In the genomic region with DNA sequence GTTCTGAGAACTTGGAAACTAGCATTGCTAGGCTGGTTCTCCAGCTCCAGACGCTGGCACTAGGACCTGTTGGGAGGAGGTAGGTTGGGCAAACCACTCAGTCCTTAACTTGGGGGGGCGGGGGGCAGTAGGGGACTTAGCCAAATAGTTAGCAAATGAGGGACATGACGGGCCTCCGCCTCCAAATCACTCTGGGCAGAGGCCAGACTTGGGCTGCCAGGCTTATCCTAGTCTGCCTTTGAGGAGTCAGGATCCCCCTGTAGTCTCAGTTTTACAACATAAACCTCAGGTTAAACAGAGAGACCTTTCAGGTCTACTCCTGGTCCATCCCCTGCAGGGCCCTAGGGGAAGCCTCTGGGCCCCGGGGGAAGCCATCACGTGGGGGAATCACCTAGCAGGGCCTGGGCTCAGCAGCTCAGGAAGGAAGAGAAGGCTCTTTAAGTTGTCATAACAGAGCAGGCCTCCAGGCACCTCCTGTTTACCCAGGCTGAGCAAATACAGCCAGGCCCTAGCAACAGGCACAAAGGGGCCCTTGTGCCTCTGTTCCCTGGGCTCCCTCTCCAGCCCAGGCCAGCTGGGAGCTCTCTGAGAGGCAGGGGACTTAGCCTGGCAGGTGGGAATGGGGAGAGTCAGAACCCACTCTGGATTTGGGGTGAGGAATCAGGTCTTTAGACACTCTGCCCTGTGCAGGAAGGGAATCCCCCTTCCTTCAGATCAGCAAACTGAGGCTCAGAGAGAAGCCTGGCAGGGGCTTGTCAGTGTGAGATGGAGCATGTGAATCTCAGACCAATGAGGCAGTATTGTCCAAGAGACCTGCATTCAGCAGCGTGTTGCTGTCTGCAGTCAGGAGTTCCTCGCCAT, we compare ENCODE assay signal across 8 mouse cellular contexts.
DNase-seq lines count a peak whose midpoint lies in the region; ATAC-seq and TF ChIP-seq lines count a peak whose summit lies in the region.

No protein-coding gene starts in this region.

- H3K27me3 ChIP-seq in CH12.LX (replicated peaks): no peaks in the 10 kb centered on the region
- no peaks in the 10 kb centered on the region for H3K27me3 ChIP-seq in forebrain, embryonic 15.5 days
- no peaks in the 10 kb centered on the region for H3K27me3 ChIP-seq in intestine, embryonic 16.5 days (replicated peaks; ENCODE audit: control insufficient read depth, insufficient read depth, low read length)
- H3K27me3 ChIP-seq in stomach, embryonic 16.5 days (ENCODE audit: control insufficient read depth, insufficient read depth, low read length): no peaks in the 10 kb centered on the region

- TF ChIP-seq CTCF in CH12.LX (conservative IDR thresholded peaks at IDR 0.05 in 1 of 2, IDR thresholded peaks at IDR 0.05 in 1 of 2; ENCODE audit: low read depth in 2 of 2, low read length in 2 of 2): no peak

- DNase-seq in B cell, adult 2 months: peak; percentile 77 to 82
- peak; percentile 83 for DNase-seq in CH12.LX (ENCODE audit: extremely low read depth)
- DNase-seq in lung, postnatal 4 days: peak; percentile 72 to 86
- DNase-seq in gastrocnemius, postnatal 10 days: no peak
- no peak for DNase-seq in frontal cortex, postnatal 25 days (ENCODE audit: low spot score in 2 of 2)

- H3K9me3 ChIP-seq in CH12.LX (replicated peaks; ENCODE audit: low read length): no peaks in the 10 kb centered on the region
- no peaks in the 10 kb centered on the region for H3K9me3 ChIP-seq in forebrain, embryonic 15.5 days
- H3K9me3 ChIP-seq in intestine, embryonic 16.5 days (ENCODE audit: control insufficient read depth, low read length): no peaks in the 10 kb centered on the region
- H3K9me3 ChIP-seq in stomach, embryonic 16.5 days (replicated peaks; ENCODE audit: control insufficient read depth, low read length): 0 out of 2 replicates have a peak, but pooled peaks cover 3% of the 10 kb centered on the region

- WGBS in forebrain, embryonic 15.5 days: 39% methylated on average over 8 of the region's 8 CpGs
- 32% methylated on average over 8 of the region's 8 CpGs for WGBS in intestine, embryonic 16.5 days
- 39% methylated on average over 8 of the region's 8 CpGs for WGBS in stomach, embryonic 16.5 days

- H3K79me2 ChIP-seq in CH12.LX (replicated peaks; ENCODE audit: control insufficient read depth, extremely low read depth, insufficient read depth, poor library complexity, severe bottlenecking): no peaks in the 10 kb centered on the region

- dilution Hi-C loops in CH12.LX (cut with MboI; ENCODE audit: extremely low pct_ligation_motif_present, extremely low pct_unique_long_range_greater_than_20kb, low sequenced_read_pairs): no loop called here

- TF ChIP-seq RAD21 in CH12.LX (IDR thresholded peaks at IDR 0.05; ENCODE audit: low read depth, low read length): no peak; the same call in none of the 2 replicates

- H3K4me1 ChIP-seq in CH12.LX (ENCODE audit: control insufficient read depth in 1 of 2, insufficient read depth in 2 of 2): peaks cover 20 to 52% of the 10 kb centered on the region in 2 experiments
- peaks cover 30% of the 10 kb centered on the region for H3K4me1 ChIP-seq in forebrain, embryonic 15.5 days
- H3K4me1 ChIP-seq in intestine, embryonic 16.5 days (ENCODE audit: control insufficient read depth, insufficient read depth, low read length): peaks cover 40% of the 10 kb centered on the region
- H3K4me1 ChIP-seq in stomach, embryonic 16.5 days (ENCODE audit: control insufficient read depth, insufficient read depth, low read length): peaks cover 40% of the 10 kb centered on the region

- TF ChIP-seq EP300 in CH12.LX (IDR thresholded peaks at IDR 0.05; ENCODE audit: low read length): peak; percentile 52; the same call in 1 of the 2 replicates

- no peak overlapping the region for H3K4me3 ChIP-seq in CH12.LX (replicated peaks in 1 of 3; ENCODE audit: low read depth in 2 of 3, low read length in 2 of 3, poor library complexity in 1 of 3)
- H3K4me3 ChIP-seq in forebrain, embryonic 15.5 days: no peak overlapping the region
- H3K4me3 ChIP-seq in intestine, embryonic 16.5 days (ENCODE audit: low read length): no peak overlapping the region
- H3K4me3 ChIP-seq in stomach, embryonic 16.5 days (replicated peaks; ENCODE audit: low read length): no peak overlapping the region

- H3K27ac ChIP-seq in CH12.LX (ENCODE audit: insufficient read depth, low read depth): peak overlapping the region; percentile 27; the same call in 1 of the 2 replicates
- peak overlapping the region; percentile 74 for H3K27ac ChIP-seq in forebrain, embryonic 15.5 days (replicated peaks)
- peak overlapping the region; percentile 97 for H3K27ac ChIP-seq in intestine, embryonic 16.5 days (ENCODE audit: low read length)
- H3K27ac ChIP-seq in stomach, embryonic 16.5 days (ENCODE audit: low read length): peak overlapping the region; percentile 92

- peak; percentile 79 for ATAC-seq in forebrain, embryonic 15.5 days (replicated peaks)
- peak; percentile 80 for ATAC-seq in intestine, embryonic 16.5 days
- peak; percentile 89 for ATAC-seq in stomach, embryonic 16.5 days (ENCODE audit: insufficient read depth, low FRiP score)

- no peak overlapping the region for H3K9ac ChIP-seq in CH12.LX (ENCODE audit: insufficient read depth, low read depth)
- H3K9ac ChIP-seq in forebrain, embryonic 15.5 days (replicated peaks): no peak overlapping the region
- peak overlapping the region; percentile 62 for H3K9ac ChIP-seq in intestine, embryonic 16.5 days (ENCODE audit: low read depth, low read length)
- peak overlapping the region; percentile 32 for H3K9ac ChIP-seq in stomach, embryonic 16.5 days (ENCODE audit: low read length)

- no peak overlapping the region for H3K4me2 ChIP-seq in CH12.LX (ENCODE audit: insufficient read depth, low read depth, poor library complexity, severe bottlenecking)
- H3K4me2 ChIP-seq in forebrain, embryonic 15.5 days (replicated peaks): no peak overlapping the region
- H3K4me2 ChIP-seq in intestine, embryonic 16.5 days (ENCODE audit: low read depth, low read length): peak overlapping the region; percentile 11; the same call in 1 of the 2 replicates
- no peak overlapping the region for H3K4me2 ChIP-seq in stomach, embryonic 16.5 days (ENCODE audit: low read depth, low read length)

- no peaks in the 10 kb centered on the region for H3K36me3 ChIP-seq in CH12.LX (replicated peaks in 1 of 2; ENCODE audit: control insufficient read depth in 1 of 2, insufficient read depth in 1 of 2, low read length in 1 of 2)
- H3K36me3 ChIP-seq in forebrain, embryonic 15.5 days: no peaks in the 10 kb centered on the region
- no peaks in the 10 kb centered on the region for H3K36me3 ChIP-seq in intestine, embryonic 16.5 days (ENCODE audit: control insufficient read depth, insufficient read depth, low read length)
- H3K36me3 ChIP-seq in stomach, embryonic 16.5 days (ENCODE audit: control insufficient read depth, insufficient read depth, low read length): no peaks in the 10 kb centered on the region

- in situ Hi-C loops in CH12.LX (cut with MboI; ENCODE audit: low pct_ligation_motif_present, low pct_unique_long_range_greater_than_20kb, low sequenced_read_pairs): no loop called here

- no peak for TF ChIP-seq POLR2A in CH12.LX (IDR thresholded peaks at IDR 0.05; ENCODE audit: low read depth, low read length)

TF ChIP-seq in CH12.LX, 34 proteins besides CTCF, POLR2A, EP300 and RAD21:
- TF ChIP-seq ZMIZ1 (IDR thresholded peaks at IDR 0.05; ENCODE audit: low read depth, low read length): 0 out of 2 replicates have a peak, but pooled peaks have one; percentile 45
- no peak for TF ChIP-seq PAX5 (IDR thresholded peaks at IDR 0.05; ENCODE audit: low read length)
- TF ChIP-seq RCOR1 (conservative IDR thresholded peaks at IDR 0.05; ENCODE audit: low read depth, low read length): 0 out of 2 replicates have a peak, but pooled peaks have one; percentile 45
- peak; percentile 59; the same call in 1 of the 2 replicates for TF ChIP-seq SIN3A (IDR thresholded peaks at IDR 0.05; ENCODE audit: low read length)
- peak; percentile 77 for TF ChIP-seq USF1 (IDR thresholded peaks at IDR 0.05; ENCODE audit: low read depth, low read length)
- peak; percentile 66; the same call in 1 of the 2 replicates for TF ChIP-seq MAX (IDR thresholded peaks at IDR 0.05; ENCODE audit: low read length)
- peak; percentile 61; the same call in 1 of the 2 replicates for TF ChIP-seq MXI1 (IDR thresholded peaks at IDR 0.05; ENCODE audit: low read depth, low read length)
- no peak for TF ChIP-seq GABPA (IDR thresholded peaks at IDR 0.05; ENCODE audit: insufficient replicate concordance, low read depth, low read length)
- TF ChIP-seq CHD2 (IDR thresholded peaks at IDR 0.05; ENCODE audit: low read length): no peak
- 0 out of 2 replicates have a peak, but pooled peaks have one; percentile 39 for TF ChIP-seq KAT2A (IDR thresholded peaks at IDR 0.05; ENCODE audit: insufficient replicate concordance, low read length)
- peak; percentile 72 for TF ChIP-seq MEF2A (IDR thresholded peaks at IDR 0.05; ENCODE audit: borderline replicate concordance, low read depth, low read length)
- no peak for TF ChIP-seq HCFC1 (IDR thresholded peaks at IDR 0.05; ENCODE audit: low read depth, low read length)
- TF ChIP-seq BHLHE40 (IDR thresholded peaks at IDR 0.05; ENCODE audit: low read depth, low read length): peak; percentile 96
- TF ChIP-seq MAFK (IDR thresholded peaks at IDR 0.05; ENCODE audit: insufficient replicate concordance, low read length): no peak
- TF ChIP-seq IRF4 (IDR thresholded peaks at IDR 0.05; ENCODE audit: low read depth, low read length): peak; percentile 72
- TF ChIP-seq USF2 (conservative IDR thresholded peaks at IDR 0.05; ENCODE audit: low read depth, low read length): peak; percentile 54
- TF ChIP-seq TCF12 (IDR thresholded peaks at IDR 0.05; ENCODE audit: low read depth, low read length): peak; percentile 62; the same call in 1 of the 2 replicates
- peak; percentile 94 for TF ChIP-seq ETS1 (conservative IDR thresholded peaks at IDR 0.05; ENCODE audit: low read depth, low read length)
- peak; percentile 47; the same call in 1 of the 2 replicates for TF ChIP-seq ELF1 (IDR thresholded peaks at IDR 0.05; ENCODE audit: low read depth, low read length)
TF ChIP-seq in CH12.LX: peak in this region for 14.

Comparison
In these comparisons a context has a peak if more than half of its experiments do, and no peak if none do; other contexts are left out.
1. DNase-seq: peak in B cell, adult 2 months (2 of 2), CH12.LX (single experiment) and lung, postnatal 4 days (2 of 2); none in gastrocnemius, postnatal 10 days (single experiment) and frontal cortex, postnatal 25 days (0 of 2).
2. H3K27ac ChIP-seq: peak in every context shown above with its lines; median percentile 97 in intestine, embryonic 16.5 days; 92 in stomach, embryonic 16.5 days; 74 in forebrain, embryonic 15.5 days; 27 in CH12.LX.
3. H3K9ac ChIP-seq: peak in intestine, embryonic 16.5 days (single experiment) and stomach, embryonic 16.5 days (single experiment); none in CH12.LX (single experiment) and forebrain, embryonic 15.5 days (single experiment).
4. Peak in every context shown above with its lines, with median percentiles within 50 percentile points of each other: ATAC-seq.